Mouse (Mus musculus) thymus, postnatal 25 days (tissue): ENCODE results near the gene Ubtd2.
"Not testable (repeated sequence)": the region's sequence is repeated elsewhere in the genome, so short reads cannot be mapped to it uniquely, and the experiment has no call there.

ENCODE experiments used
- DNase-seq: peaks from one replicate; pipeline ENCODE4 v3.0.0; 2022

Gene Ubtd2

DNA sequence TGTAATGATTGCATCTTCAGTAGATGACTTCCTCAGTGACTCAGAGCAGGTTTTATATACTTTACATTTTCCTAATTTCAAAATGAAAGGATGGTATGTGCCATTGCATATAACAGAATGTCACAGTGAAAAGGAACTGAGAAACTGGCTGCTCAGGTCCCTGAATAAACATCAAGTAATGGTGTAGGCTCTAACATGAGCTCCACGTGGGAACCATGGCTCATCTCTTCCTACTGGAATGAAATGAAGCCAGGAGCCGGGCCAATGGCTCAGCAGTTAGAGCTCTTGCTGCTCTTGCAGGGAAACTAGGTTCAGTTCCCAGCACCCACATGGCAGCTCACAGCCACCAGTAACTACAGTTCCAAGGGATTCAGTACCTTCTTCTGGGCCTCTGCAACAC lies 16.8 kb downstream of the Ubtd2 start:
- DNase-seq: no peak

DNA sequence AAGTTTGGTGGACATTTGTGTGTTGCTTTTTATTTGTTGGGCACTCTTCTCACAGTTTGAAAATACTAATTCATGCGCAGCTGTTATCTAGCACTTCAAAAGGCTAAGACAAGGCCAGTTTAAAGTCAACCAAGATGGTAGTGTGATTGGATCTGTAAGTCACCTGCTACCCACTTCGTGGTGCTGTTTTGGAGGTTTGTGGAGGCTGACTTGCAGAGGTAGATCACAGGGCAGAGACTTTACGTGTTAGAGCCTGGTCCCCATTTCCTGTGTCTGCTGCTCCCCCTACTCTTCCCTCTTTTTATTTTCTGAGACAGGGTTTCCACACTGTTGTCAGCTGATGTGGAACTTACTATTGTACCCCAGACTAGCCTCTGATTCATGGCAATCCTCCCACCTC lies 19.6 kb downstream of the Ubtd2 start:
- DNase-seq: peak; percentile 19

DNA sequence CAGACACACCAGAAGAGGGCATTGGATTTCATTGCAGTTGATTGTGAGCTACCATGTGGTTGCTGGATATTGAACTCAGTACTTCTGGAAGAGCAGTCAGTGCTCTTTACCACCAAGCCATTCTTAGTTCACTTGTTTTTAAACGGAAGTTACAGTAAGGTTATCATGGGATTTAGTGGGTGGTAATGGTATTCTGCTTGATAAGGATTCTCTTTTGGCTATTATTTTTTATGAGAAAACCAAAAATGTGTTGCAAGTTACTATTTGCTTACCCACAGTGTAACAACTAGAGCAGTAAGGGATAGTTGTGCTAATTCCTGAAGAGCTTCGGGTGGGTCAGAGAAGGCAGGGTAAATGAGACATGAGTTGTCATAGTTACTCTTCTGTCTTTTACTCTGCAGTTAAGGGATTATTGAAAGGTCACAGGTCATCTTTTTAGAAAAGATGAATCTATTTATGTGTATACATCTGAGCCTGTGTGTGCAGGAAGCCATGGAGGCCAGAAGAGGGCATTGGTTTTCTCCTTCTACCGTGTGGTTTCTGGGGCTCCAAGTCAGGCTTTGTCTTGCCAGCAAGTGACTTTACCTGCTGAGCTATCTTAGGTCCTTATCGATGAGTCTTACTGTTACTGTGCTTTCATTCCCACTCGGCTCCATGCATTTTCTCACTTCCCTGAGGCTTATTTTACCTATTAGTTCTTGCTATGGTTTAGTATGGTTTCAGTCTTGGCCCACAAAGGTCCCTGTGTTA lies 20.5 kb downstream of the Ubtd2 start:
- DNase-seq: no peak

DNA sequence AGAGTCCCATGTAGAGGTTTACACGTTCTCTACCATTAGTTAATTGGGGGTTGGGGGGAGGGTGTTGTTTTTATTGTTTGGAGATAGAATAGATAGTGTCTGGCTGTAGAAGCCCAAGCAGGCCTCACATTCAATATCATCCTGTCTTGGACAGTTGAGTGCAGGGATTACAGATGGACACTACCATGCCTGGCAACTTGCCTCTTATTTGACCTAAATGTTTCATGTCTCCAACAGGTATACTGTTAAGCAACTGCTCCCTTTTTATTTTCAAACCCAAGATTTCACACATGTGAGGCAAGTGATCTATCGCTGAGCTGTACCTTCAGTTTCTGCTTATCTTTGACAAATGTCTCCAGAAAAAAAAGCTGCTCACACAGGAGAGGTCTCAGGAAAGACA lies 26.4 kb downstream of the Ubtd2 start:
- no peak for DNase-seq

DNA sequence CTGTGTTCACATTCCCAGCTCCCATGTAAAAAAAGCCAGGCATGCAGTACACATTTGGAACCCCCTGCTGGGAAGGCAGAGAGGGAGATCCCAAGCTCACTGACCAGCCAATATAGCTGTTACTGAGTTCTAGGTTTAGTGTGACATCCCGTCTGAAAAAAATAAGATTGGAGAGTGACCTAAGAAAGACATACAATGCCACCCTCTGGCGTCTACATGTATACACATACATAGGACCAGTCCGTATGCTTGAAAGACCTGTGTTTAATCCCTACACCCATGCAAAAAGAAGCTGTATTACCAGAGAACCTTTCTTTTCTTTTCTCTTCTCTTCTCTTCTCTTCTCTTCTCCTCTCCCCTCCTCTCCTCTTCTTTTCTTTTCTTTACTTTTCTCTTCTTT lies 30.1 kb downstream of the Ubtd2 start:
- no peak for DNase-seq

DNA sequence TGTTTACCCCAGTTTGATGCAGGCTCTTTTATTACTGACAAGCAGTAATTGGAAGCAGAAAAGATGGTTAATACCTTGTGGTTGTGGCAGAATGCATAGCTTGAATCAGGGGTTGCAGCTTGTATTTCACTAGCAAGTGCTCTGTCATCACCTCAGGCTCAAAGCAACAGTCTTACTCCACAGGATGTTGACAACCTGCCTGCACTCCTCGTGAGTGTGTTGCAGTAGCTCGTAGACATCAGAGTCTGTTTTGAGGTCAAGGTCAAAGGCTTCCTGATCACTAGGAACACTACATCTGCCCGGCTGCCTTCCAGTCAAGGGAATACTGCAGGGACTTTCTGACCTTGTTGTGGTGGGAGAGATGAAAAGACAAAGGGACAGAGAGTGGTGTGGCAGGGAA lies 31.5 kb downstream of the Ubtd2 start:
- no peak for DNase-seq

DNA sequence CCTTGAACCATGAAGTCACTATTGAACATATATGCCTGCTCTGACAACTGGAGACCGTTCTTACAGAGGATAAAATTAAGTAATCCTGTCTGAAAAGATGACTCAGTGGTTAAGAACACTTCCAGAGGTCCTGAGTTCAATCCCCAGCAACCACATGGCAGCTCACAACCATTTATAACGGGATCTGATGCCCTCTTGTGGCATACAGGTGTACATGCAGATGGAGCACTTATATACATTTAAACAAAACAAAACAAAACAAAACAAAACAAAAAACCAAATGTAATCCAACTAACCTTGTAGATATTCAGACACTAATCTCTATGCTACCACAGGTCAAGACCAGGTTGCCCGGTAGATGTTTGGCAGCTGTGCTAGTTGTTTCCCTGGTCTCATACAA lies 32.3 kb downstream of the Ubtd2 start:
- no peak for DNase-seq

DNA sequence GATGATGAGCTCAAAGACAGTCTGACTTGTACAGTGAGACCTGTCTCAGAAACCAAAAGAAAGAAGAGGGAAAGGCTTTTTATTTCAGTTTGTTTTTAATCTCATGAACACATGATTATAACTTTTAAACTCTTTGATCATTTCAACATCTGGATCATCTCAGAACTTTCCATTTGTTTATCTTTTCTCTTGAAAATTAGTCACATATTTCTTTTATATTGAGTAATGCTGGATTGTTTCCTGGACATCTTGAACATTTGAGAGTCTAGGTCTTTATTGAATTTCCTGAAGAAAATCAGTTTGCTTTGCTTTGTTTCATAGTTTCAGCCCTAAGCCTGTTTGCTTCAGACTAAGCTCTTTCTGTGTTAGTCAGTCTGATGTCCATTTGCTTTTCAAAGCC lies 33.2 kb downstream of the Ubtd2 start:
- DNase-seq: no peak

DNA sequence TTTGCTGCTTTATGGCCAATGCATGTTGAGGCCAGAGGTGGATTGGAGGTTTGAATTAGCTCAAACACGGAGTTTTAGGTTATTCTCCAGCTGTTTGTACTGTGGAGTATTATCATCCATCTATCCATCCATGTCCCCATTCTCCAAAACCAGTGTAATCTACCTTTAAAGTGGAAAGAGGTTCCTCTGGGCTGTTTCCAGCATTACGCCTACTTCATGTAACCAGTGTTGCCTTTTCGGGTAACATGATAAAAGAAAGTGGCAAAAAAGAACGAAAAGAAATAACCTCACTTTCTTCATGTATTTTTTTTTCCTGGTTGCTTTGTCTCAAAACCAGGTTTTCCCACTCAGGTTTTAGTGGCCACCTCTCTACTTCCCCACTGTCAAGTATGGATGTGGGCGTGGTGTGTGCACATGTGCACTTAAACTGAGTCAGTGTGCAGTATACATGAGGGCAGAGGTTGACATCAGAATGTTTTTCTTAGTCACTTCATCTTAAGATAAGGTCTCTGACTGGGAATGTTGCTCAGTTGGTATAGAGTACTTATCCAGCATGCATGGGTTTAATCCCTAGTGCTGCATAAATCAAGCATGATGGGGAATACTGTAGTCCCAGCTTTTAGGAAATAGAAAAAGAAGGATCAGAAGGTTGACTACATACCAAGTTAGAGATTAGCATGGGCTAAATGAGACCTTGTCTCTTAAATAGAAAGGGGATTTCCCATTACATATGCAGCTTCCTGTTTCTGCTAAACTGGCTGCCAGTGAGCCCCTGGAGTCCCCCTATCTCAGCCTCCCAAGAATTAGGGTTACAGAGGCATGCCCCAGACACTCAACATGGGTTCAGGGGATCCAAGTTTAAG lies 33.9 kb downstream of the Ubtd2 start:
- no peak for DNase-seq

DNA sequence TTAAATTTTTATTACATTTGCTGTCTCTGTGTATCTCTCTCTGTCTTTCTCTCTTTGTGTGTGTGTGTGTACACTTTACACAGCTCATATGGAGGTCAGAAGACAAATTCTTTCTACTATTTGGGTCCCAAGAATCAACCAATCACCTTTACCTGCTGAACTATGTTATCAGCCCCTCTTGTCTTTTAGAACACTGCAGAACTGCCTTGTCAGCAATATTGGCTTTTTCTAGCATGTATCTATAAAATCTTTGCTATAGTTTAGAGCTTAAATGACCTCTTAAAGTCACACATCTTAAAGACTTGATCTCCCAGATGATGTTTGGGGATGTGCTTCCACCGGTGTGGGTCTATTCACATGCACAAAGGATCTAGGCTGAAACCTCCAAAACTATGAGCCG lies 35.9 kb downstream of the Ubtd2 start:
- no peak for DNase-seq

DNA sequence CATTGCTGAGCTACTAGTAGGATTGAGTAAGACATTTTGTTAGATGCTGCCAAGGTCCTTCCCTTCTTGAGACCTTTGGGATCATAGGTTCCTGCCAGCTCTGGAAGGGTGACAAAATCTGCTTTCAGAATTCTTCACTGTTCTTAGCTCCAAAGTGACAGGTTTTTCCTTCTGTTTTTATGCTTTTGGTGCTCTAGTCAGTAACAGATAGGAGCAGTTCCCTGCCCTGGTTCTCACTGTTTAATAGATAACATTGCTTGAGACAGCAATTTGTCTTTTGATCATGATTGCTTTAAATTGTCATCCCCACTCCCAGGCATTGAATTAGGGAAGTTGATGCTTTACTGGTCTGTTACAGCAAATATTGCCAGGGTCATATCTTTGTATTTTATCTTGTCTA lies 38.1 kb downstream of the Ubtd2 start:
- DNase-seq: no peak

DNA sequence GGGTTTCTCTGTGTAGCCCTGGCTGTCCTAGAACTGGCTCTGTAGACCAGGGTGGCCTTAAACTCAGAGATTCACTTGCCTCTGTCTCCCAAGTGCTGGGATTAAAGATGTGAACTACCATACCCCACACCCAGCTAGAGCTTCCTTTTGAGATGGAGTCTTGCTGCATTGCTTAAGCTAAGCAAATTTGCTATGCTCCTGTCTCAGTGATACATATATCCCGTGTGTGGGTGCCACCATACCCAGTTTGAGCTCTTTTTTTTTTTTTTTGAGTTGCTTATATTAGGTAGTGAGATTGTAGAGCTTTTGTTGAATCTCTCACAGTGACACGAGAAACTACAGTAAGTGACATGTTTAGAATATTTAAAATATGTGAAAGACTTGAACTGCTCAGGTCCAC lies 40.1 kb downstream of the Ubtd2 start:
- DNase-seq: no peak

DNA sequence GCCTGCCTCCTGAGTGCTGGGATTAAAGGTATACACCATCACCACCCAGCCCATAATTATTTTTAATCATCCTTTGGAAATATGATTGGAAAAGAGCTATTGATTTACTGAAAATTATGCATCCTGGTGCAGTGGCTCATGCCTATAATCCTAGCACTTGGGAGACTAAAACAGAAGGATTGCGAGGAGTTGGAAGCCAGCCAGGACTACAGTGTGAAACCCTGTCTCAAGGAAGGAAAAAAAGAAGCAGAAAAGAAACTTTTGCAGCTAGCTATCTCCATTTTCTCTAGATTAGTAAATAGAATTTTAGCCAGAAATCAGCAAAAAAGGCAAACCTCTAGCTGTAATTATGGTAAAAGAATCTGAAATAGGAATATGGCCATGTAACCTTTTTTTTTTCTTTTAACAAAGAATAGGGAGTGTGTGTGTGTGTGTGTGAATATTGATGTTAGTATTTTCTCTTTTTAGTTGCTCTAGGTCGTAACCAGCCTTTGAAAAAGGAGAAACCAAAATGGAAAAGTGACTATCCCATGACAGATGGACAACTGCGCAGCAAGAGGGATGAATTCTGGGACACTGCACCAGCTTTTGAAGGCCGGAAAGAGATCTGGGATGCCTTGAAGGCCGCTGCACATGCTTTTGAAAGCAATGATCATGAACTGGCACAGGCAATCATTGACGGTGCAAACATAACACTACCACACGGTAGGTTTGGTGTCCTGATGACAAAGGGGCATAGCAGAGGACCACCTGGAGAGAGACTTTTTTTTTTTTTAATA lies 43.8 kb downstream of the Ubtd2 start:
- DNase-seq: no peak

DNA sequence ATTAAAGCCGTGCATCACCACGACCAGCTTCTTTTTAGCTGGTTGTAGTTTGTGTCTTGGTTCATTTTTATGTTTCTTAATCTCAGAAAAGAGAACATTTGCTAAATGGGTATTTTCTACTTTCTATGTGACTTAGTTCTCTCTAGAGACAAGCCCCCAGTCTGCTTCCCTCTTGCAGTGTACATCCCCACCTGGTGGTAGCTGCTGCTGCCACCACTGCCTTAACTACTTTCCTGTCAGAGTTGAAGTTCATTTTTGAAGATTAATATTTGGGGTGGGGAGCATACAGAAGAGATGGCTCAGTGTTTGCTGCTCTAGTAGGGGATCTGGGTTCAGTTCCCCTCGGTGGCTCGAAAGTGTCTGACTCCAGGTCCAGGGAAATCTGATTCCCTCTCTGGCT lies 44.8 kb downstream of the Ubtd2 start:
- DNase-seq: no peak

DNA sequence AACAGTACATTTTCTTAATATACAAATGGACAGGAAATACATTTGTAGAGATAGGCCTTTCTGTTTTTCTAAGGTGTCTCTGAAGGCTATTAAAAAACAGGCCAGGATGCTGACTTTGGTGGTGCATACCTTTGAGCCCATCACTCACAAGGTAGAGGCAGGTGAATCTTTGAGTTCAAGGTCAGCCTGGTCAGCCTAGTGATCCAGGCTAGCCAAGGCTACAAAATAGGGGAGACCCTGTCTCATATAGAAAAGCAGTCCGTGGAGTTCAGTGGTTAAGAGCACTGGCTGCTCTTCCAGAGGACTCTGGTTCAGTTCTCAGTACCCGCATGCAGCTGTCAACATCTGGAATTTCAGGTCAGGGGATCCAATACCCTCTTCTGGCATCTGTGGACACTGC lies 48.5 kb downstream of the Ubtd2 start:
- no peak for DNase-seq

DNA sequence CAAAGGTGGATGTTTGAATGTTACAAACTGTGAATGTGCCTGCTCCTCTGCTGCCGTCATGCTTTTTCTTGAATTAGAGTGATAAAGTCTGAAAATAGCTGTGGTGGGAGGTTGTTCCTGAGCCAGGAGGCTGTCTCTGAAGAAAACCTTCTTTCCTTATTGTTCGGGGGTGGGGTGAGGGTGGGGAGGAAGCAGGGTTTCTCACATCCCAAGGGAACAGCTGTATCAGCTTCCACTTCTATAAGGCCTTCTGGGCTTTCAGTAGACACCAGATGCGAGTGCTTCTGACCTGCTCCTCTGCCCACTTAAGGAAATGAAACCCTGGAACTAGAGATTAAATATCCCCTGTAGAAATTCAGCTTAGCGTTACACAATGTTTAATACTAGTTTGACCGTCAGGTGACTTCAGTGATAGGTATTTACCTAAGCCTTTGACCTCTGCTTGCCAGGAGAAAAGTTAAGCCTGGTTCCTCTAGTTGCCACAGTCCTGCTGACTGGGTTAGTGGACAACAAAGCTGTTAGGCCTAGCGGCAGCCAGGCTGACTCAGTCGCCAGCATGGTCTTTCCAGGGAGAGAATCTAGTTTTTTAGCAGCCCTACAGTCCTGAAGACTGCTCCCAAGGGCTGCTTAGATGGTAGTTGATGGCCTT lies 50.0 kb downstream of the Ubtd2 start:
- DNase-seq: no peak

DNA sequence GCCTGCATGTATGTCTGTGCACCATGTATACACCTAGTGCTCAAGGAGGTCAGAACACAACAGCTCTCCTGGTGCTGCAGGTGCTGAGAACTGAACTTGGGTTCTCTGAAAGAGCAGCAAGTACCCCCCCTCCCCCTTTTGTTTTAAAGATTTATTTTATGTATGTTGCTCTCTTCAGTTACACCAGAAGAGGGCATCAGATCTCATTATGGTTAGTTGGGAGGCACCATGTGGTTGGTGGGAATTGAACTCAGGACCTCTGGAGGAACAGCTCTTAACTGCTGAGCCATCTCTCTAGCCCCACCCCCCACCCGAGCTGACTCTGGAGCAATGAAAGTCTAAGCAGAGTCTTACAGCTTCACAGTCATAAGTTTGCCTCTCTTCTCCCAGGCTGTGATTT lies 55.8 kb downstream of the Ubtd2 start:
- no peak for DNase-seq

DNA sequence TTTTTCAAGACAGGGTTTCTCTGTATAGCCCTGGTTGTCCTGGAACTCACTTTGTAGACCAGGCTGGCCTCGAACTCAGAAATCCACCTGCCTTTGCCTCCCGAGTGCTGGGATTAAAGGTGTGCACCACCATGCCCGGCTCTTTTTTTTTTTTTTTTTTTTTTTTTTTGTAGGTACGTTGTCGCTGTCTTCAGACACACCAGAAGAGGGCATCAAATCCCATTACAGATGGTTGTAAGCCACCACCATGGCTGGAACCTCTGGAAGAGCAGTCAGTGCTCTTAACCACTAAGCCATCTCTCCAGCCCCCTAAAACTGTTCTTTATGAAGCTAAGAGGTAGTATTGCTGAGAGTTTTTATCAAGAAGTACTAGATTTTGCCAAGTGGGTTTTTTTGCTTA lies 59.7 kb downstream of the Ubtd2 start:
- not testable (repeated sequence) for DNase-seq

DNA sequence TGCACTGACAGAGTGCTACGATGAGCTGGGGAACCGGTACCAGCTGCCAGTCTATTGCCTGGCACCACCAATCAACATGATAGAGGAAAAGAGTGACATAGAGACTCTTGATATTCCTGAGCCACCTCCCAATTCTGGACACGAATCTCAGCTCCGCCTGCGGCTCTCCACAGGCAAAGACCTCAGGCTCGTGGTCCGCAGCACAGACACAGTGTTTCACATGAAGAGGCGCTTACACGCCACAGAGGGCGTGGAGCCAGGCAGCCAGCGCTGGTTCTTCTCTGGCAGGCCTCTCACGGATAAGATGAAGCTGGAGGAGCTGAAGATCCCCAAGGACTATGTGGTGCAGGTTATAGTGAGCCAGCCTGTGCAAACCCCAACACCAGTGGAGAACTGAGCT lies 60.9 kb downstream of the Ubtd2 start:
- DNase-seq: no peak

DNA sequence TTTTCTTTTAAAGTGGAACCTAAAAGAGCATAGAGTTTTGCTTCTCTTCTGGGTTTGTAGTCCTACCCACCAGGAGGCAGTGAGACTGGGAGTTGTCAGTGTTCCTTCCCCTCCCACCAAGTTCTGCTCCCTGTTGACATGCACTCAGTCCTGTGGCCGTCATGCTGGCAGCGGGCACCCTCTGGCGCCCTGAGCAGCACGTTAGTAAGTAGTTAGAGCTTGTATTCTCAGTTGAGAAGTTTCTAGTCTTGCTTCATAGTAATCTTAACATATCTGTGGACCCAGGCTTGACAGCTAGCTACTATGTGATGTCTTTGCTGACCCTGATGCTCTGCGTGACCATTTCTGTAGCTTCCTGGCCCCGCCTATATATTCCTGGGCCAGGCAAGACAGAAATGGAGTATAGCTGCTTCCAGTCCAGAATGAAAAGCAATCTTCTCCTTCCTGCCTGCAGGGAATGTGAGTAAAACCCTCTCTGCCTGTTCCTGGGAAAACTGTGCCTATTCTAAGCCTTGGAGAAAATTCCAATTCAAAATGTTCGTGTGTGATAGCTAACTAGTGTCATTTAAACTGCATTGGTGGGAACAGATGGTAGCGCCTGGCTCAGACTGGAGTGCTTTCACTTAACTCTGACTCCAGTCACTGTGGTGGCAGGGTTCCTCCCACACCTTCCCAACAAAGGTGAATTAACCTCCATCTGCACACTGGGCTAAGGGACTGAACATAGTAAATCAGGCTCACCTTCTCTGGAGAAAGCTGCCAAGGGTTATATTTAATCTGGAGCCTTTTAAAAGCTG lies 61.9 kb downstream of the Ubtd2 start:
- DNase-seq: no peak

DNA sequence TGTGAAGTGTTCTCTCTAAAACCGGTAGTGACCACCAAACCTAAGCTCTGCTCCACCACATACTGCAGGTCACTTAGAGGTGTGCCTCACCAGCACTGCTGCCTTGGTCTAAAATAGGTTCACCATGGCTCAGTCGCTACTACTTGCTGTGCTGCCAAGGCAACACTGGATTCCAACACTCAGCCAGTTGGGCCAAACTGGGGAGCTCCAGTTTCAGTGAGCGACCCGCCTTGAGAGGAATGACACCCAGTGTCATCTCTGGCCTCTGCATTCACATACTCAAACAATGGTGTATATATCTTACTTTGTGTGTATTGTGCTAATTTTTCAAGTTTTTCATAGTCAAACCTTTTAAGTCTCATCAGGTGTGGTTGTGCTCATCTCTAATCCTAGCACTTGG lies 63.6 kb downstream of the Ubtd2 start:
- no peak for DNase-seq

DNA sequence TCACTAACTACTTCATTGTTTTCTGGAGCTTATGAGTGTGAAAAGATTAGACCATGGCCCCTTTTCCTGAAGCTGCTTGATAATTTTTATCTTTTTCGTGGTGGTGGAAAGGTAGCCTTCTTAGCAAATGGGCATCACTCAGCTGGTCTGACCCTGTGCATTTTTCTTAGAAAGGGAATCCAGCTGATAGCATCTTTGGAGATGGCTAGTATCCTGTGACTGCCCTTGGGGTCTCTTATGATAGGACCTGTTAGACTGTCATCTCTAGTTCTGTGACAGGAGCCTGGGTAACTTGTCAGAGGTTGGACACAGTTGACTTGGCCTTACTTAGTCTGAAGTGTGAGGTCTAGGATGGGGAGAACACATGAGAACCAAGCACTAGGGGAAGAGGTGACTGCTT lies 64.2 kb downstream of the Ubtd2 start:
- no peak for DNase-seq
